Mouse (Mus musculus) erythroblast, embryonic 14.5 days (primary cell): ENCODE measurements around the gene Sox9.

Experiments
- GATA1 ChIP-seq: IDR thresholded peaks from 2 replicates; pipeline ENCODE4 v1.6.1; 2012; ENCODE audit warnings: low read length, inconsistent platforms, mixed read lengths
- TAL1 ChIP-seq: IDR thresholded peaks from 3 replicates; pipeline ENCODE4 v1.6.1; 2012; ENCODE audit warnings: low read length, inconsistent platforms, mixed read lengths

GRCm38 (mm10) chr11:112811152-112811871, 29.3 kb downstream of the Sox9 start:
- no peak for TF ChIP-seq GATA1
- no peak for TF ChIP-seq TAL1
